In genomic region chr3:127628311-127629184, GRCm38 (mm10) we compare ENCODE assay signal across 13 mouse cellular contexts. TPM values are rescaled to one million over a fixed set of nuclear protein-coding genes. Genes with fewer than 3 reads are reported as not detected.
DNase-seq lines count a peak whose midpoint lies in the region; ATAC-seq and TF ChIP-seq lines count a peak whose summit lies in the region.
"Had no signal": no experiment of that assay in that cellular context is flagged by ENCODE, and none has a peak within 500 bp of the region (broad histone marks: within the 10 kb centered on the region; RNA-seq: fewer than 3 reads in every experiment).

No protein-coding gene starts in this region.

- no peak for TF ChIP-seq EP300 in heart, adult 2 months (IDR thresholded peaks at IDR 0.05; ENCODE audit: insufficient read depth, low read depth, low read length)
- no peak for TF ChIP-seq EP300 in stomach, postnatal 0 days (optimal IDR thresholded peaks at IDR 0.05)

- no peaks in the 10 kb centered on the region for H3K9me3 ChIP-seq in stomach, embryonic 15.5 days
- H3K9me3 ChIP-seq in stomach, postnatal 0 days (ENCODE audit: control insufficient read depth, low read length) = no peaks in the 10 kb centered on the region
- H3K9me3 ChIP-seq in kidney, embryonic 16.5 days (ENCODE audit: low read length) = no peaks in the 10 kb centered on the region

- H3K27ac ChIP-seq in heart, adult 2 months = no peak overlapping the region
- no peak overlapping the region for H3K27ac ChIP-seq in stomach, embryonic 15.5 days
- H3K27ac ChIP-seq in stomach, postnatal 0 days (replicated peaks) = no peak overlapping the region
- no peak overlapping the region for H3K27ac ChIP-seq in kidney, embryonic 16.5 days (ENCODE audit: low read length)

- H3K36me3 ChIP-seq in heart, adult 2 months (ENCODE audit: control insufficient read depth, insufficient read depth, low read length) = no peaks in the 10 kb centered on the region
- no peaks in the 10 kb centered on the region for H3K36me3 ChIP-seq in stomach, embryonic 15.5 days
- no peaks in the 10 kb centered on the region for H3K36me3 ChIP-seq in stomach, postnatal 0 days (ENCODE audit: control insufficient read depth, insufficient read depth, low read length)
- no peaks in the 10 kb centered on the region for H3K36me3 ChIP-seq in kidney, embryonic 16.5 days (ENCODE audit: insufficient read depth, low read length)
- H3K36me3 ChIP-seq in splenic B cell, adult 2 months (ENCODE audit: control insufficient read depth, insufficient read depth, low read length, poor library complexity, severe bottlenecking) = no peaks in the 10 kb centered on the region

- H3K79me2 ChIP-seq in heart, adult 2 months (replicated peaks; ENCODE audit: control insufficient read depth, insufficient read depth, low read length) = no peaks in the 10 kb centered on the region

- intact Hi-C loops in heart, adult 2 months (cut with DNase I) = loop anchor here (5.0 kb wide), 1 partner anchor 319 kb away; no protein-coding TSS in a partner anchor

- H3K4me3 ChIP-seq in heart, adult 2 months = no peak overlapping the region
- H3K4me3 ChIP-seq in stomach, embryonic 15.5 days (replicated peaks) = 0 out of 2 replicates have a peak overlapping the region, but pooled peaks have one; percentile 3
- H3K4me3 ChIP-seq in stomach, postnatal 0 days (ENCODE audit: low read depth, low read length) = no peak overlapping the region
- H3K4me3 ChIP-seq in kidney, embryonic 16.5 days (ENCODE audit: low read length) = 0 out of 2 replicates have a peak overlapping the region, but pooled peaks have one; percentile 15

- no peaks in the 10 kb centered on the region; the same call in 1 of the 2 replicates for H3K4me1 ChIP-seq in heart, adult 2 months (ENCODE audit: control insufficient read depth, insufficient read depth, low read length)
- peaks cover 16% of the 10 kb centered on the region for H3K4me1 ChIP-seq in stomach, embryonic 15.5 days
- 0 out of 2 replicates have a peak, but pooled peaks cover 6% of the 10 kb centered on the region for H3K4me1 ChIP-seq in stomach, postnatal 0 days (replicated peaks; ENCODE audit: control insufficient read depth, insufficient read depth)
- H3K4me1 ChIP-seq in kidney, embryonic 16.5 days (ENCODE audit: insufficient read depth, low read length) = peaks cover 29% of the 10 kb centered on the region

- DNase-seq in heart, adult 2 months = peak; percentile 6 to 18
- no peak for DNase-seq in heart, postnatal 4 days
- DNase-seq in stomach, postnatal 0 days (ENCODE audit: low spot score) = no peak
- DNase-seq in splenic B cell, adult 2 months (ENCODE audit: low read depth, low spot score) = peak; percentile 19
- DNase-seq in gastrocnemius, postnatal 10 days = no peak
- DNase-seq in ovary, adult 18-20 months (ENCODE audit: low spot score) = no peak
- DNase-seq: adrenal gland, postnatal 36 days had no signal

- H3K27me3 ChIP-seq in heart, adult 2 months (ENCODE audit: control insufficient read depth, insufficient read depth, low read length) = peaks cover 44% of the 10 kb centered on the region
- H3K27me3 ChIP-seq in stomach, embryonic 15.5 days (replicated peaks) = peaks cover 88% of the 10 kb centered on the region
- H3K27me3 ChIP-seq in stomach, postnatal 0 days (ENCODE audit: control insufficient read depth, insufficient read depth, low read length) = peaks cover 27% of the 10 kb centered on the region
- peaks cover 92% of the 10 kb centered on the region for H3K27me3 ChIP-seq in kidney, embryonic 16.5 days (ENCODE audit: insufficient read depth, low read length)
- peaks cover 1% of the 10 kb centered on the region for H3K27me3 ChIP-seq in splenic B cell, adult 2 months (ENCODE audit: control insufficient read depth, insufficient read depth, low read length, poor library complexity, severe bottlenecking)

- TF ChIP-seq POLR2A in heart, adult 2 months (IDR thresholded peaks at IDR 0.05; ENCODE audit: insufficient read depth, low read depth, low read length) = no peak

- H3K9ac ChIP-seq in heart, adult 2 months (ENCODE audit: low read depth, low read length) = no peak overlapping the region
- H3K9ac ChIP-seq in stomach, embryonic 15.5 days = no peak overlapping the region
- no peak overlapping the region for H3K9ac ChIP-seq in stomach, postnatal 0 days (ENCODE audit: low read length)
- H3K9ac ChIP-seq in kidney, embryonic 16.5 days (replicated peaks; ENCODE audit: low read length) = no peak overlapping the region

- H3K4me2 ChIP-seq in stomach, embryonic 15.5 days = peak overlapping the region; percentile 16; the same call in 1 of the 2 replicates
- no peak overlapping the region for H3K4me2 ChIP-seq in stomach, postnatal 0 days (replicated peaks; ENCODE audit: low read depth)
- no peak overlapping the region for H3K4me2 ChIP-seq in kidney, embryonic 16.5 days (replicated peaks; ENCODE audit: low read depth, low read length)

- no peak for ATAC-seq in stomach, embryonic 15.5 days (ENCODE audit: insufficient read depth, low FRiP score, low read depth)
- ATAC-seq in stomach, postnatal 0 days (ENCODE audit: low FRiP score, low TSS enrichment) = no peak
- no peak for ATAC-seq in kidney, embryonic 16.5 days (ENCODE audit: low FRiP score, low TSS enrichment)

- TF ChIP-seq CTCF in heart, adult 2 months (IDR thresholded peaks at IDR 0.05) = no peak
- TF ChIP-seq CTCF in stomach, postnatal 0 days (IDR thresholded peaks at IDR 0.05; ENCODE audit: low read depth) = no peak

- 7% methylated on average over 37 of the region's 37 CpGs for WGBS in heart, adult 2 months
- 3% methylated on average over 37 of the region's 37 CpGs for WGBS in stomach, embryonic 15.5 days
- WGBS in stomach, postnatal 0 days = 8% methylated on average over 37 of the region's 37 CpGs
- WGBS in kidney, embryonic 16.5 days = 1% methylated on average over 37 of the region's 37 CpGs

RNA-seq across cellular contexts. Expression of gene Neurog2, which starts 4.4 kb away (rescaled TPM):
- total RNA-seq in heart, adult 2 months (2021) = not detected
- not detected in 2 replicates for polyA plus RNA-seq in heart, adult 2 months (2012; rRNA removed)
- not detected for total RNA-seq in heart, postnatal 4 days (2021)
- polyA plus RNA-seq in stomach, embryonic 15.5 days (2015; fragmentation: Nextera tagmentation; extraction: Ambion mirVana) = 0.08 TPM in 1 of 2 replicates, not detected in the other
- not detected in 2 replicates for polyA plus RNA-seq in stomach, postnatal 0 days (2015; fragmentation: Nextera tagmentation; extraction: Ambion mirVana)
- not detected in 2 replicates for polyA plus RNA-seq in kidney, embryonic 16.5 days (2015; fragmentation: Nextera tagmentation; extraction: Ambion mirVana)
- total RNA-seq in gastrocnemius, postnatal 10 days (2021) = not detected
- total RNA-seq: adrenal gland, postnatal 36 days; heart, postnatal 36 days; left cerebral cortex, adult 18-20 months; monocyte, adult 5-6 weeks had no signal
- polyA plus RNA-seq: C2C12 had no signal

Comparison
In these comparisons a context has a peak if more than half of its experiments do, and no peak if none do; other contexts are left out.
1. DNase-seq: peak in heart, adult 2 months (2 of 2) and splenic B cell, adult 2 months (single experiment); none in heart, postnatal 4 days (single experiment), stomach, postnatal 0 days (single experiment), gastrocnemius, postnatal 10 days (single experiment) and ovary, adult 18-20 months (single experiment).
2. H3K4me3 ChIP-seq: peak in stomach, embryonic 15.5 days (single experiment) and kidney, embryonic 16.5 days (single experiment); none in heart, adult 2 months (single experiment) and stomach, postnatal 0 days (single experiment).